Comparison of ENCODE assay signal across 32 mouse cellular contexts in genomic region chr4:140216096-140216495, GRCm38 (mm10). TPM values are rescaled to one million over a fixed set of nuclear protein-coding genes. Genes with fewer than 3 reads are reported as not detected.
DNase-seq lines count a peak whose midpoint lies in the region; ATAC-seq and TF ChIP-seq lines count a peak whose summit lies in the region.
"Had no signal": no experiment of that assay in that cellular context is flagged by ENCODE, and none has a peak within 500 bp of the region (broad histone marks: within the 10 kb centered on the region; RNA-seq: fewer than 3 reads in every experiment).

No protein-coding gene starts in this region.

- no peaks in the 10 kb centered on the region for H3K4me1 ChIP-seq in embryonic facial prominence, embryonic 13.5 days
- peaks cover 65% of the 10 kb centered on the region for H3K4me1 ChIP-seq in embryonic facial prominence, embryonic 10.5 days
- H3K4me1 ChIP-seq in testis, adult 2 months (ENCODE audit: control insufficient read depth, insufficient read depth, low read length) = peaks cover 18% of the 10 kb centered on the region

- H3K36me3 ChIP-seq in embryonic facial prominence, embryonic 13.5 days = no peaks in the 10 kb centered on the region
- H3K36me3 ChIP-seq in embryonic facial prominence, embryonic 10.5 days (replicated peaks) = no peaks in the 10 kb centered on the region
- no peaks in the 10 kb centered on the region for H3K36me3 ChIP-seq in testis, adult 2 months (ENCODE audit: control insufficient read depth, insufficient read depth, low read length)
- H3K36me3 ChIP-seq: heart, embryonic 13.5 days; limb, embryonic 13.5 days; lung, embryonic 15.5 days; midbrain, embryonic 13.5 days; neural tube, embryonic 15.5 days had no signal

- H3K4me3 ChIP-seq in embryonic facial prominence, embryonic 13.5 days = no peak overlapping the region
- H3K4me3 ChIP-seq in embryonic facial prominence, embryonic 10.5 days = no peak overlapping the region
- H3K4me3 ChIP-seq in layer of hippocampus, adult 2 months = no peak overlapping the region
- peak overlapping the region; percentile 64 for H3K4me3 ChIP-seq in testis, adult 2 months (ENCODE audit: control insufficient read depth, low read depth, low read length)
- H3K4me3 ChIP-seq: forebrain, embryonic 13.5 days; heart, embryonic 13.5 days; left cerebral cortex, adult 2 months; limb, embryonic 13.5 days; lung, embryonic 15.5 days; midbrain, embryonic 13.5 days; neural tube, embryonic 15.5 days had no signal

- DNase-seq in embryonic facial prominence, embryonic 10.5 days (ENCODE audit: low spot score) = no peak
- DNase-seq in layer of hippocampus, adult 2 months (ENCODE audit: low spot score in 2 of 2) = no peak
- DNase-seq in layer of hippocampus, adult 9-10 months (ENCODE audit: low spot score) = no peak
- no peak for DNase-seq in testis, postnatal 10 days (ENCODE audit: low spot score)
- DNase-seq in lung, postnatal 14 days = no peak
- DNase-seq: adrenal gland, postnatal 25 days; cerebellum, adult 11-12 months; cerebellum, adult 9-11 months; gastrocnemius, postnatal 10 days; heart, postnatal 10 days; kidney, adult 9 months; kidney, postnatal 36 days; layer of hippocampus, adult 9-11 months; lung, postnatal 36 days; retina, postnatal 1 day; right cerebral cortex, postnatal 14 days had no signal

- H3K27me3 ChIP-seq in embryonic facial prominence, embryonic 13.5 days = peaks cover 16% of the 10 kb centered on the region
- peaks cover 39% of the 10 kb centered on the region for H3K27me3 ChIP-seq in embryonic facial prominence, embryonic 10.5 days (replicated peaks; ENCODE audit: low read depth, poor library complexity, severe bottlenecking)
- H3K27me3 ChIP-seq in testis, adult 2 months (ENCODE audit: control insufficient read depth, insufficient read depth, low read length) = no peaks in the 10 kb centered on the region
- H3K27me3 ChIP-seq: forebrain, embryonic 13.5 days; lung, embryonic 15.5 days; neural tube, embryonic 15.5 days had no signal

- no peak for TF ChIP-seq POLR2A in testis, adult 2 months (IDR thresholded peaks at IDR 0.05; ENCODE audit: control insufficient read depth, low read depth, low read length)

- H3K27ac ChIP-seq in embryonic facial prominence, embryonic 13.5 days = no peak overlapping the region
- no peak overlapping the region for H3K27ac ChIP-seq in embryonic facial prominence, embryonic 10.5 days (replicated peaks)
- H3K27ac ChIP-seq in layer of hippocampus, adult 2 months = no peak overlapping the region
- H3K27ac ChIP-seq in testis, adult 2 months (ENCODE audit: control insufficient read depth, insufficient read depth, low read depth, low read length) = no peak overlapping the region
- H3K27ac ChIP-seq: forebrain, embryonic 13.5 days; heart, embryonic 13.5 days; left cerebral cortex, adult 2 months; limb, embryonic 13.5 days; lung, embryonic 15.5 days; midbrain, embryonic 13.5 days; neural tube, embryonic 15.5 days had no signal

- H3K9me3 ChIP-seq in embryonic facial prominence, embryonic 13.5 days = no peaks in the 10 kb centered on the region
- H3K9me3 ChIP-seq in embryonic facial prominence, embryonic 10.5 days = no peaks in the 10 kb centered on the region
- H3K9me3 ChIP-seq: forebrain, embryonic 13.5 days; heart, embryonic 13.5 days; limb, embryonic 13.5 days; lung, embryonic 15.5 days; midbrain, embryonic 13.5 days; neural tube, embryonic 15.5 days had no signal

- ATAC-seq in embryonic facial prominence, embryonic 13.5 days (ENCODE audit: insufficient number of reproducible peaks, insufficient read depth, low FRiP score, low TSS enrichment, low read depth) = 0 out of 2 replicates have a peak, but pooled peaks have one; percentile 4
- ATAC-seq: forebrain, embryonic 13.5 days; intestine, embryonic 16.5 days; midbrain, embryonic 13.5 days; Patski had no signal

- H3K9ac ChIP-seq in embryonic facial prominence, embryonic 13.5 days = no peak overlapping the region
- H3K9ac ChIP-seq: forebrain, embryonic 13.5 days; heart, embryonic 13.5 days; limb, embryonic 13.5 days; lung, embryonic 15.5 days; midbrain, embryonic 13.5 days; neural tube, embryonic 15.5 days had no signal

- H3K4me2 ChIP-seq in embryonic facial prominence, embryonic 13.5 days = no peak overlapping the region
- H3K4me2 ChIP-seq: forebrain, embryonic 13.5 days; heart, embryonic 13.5 days; limb, embryonic 13.5 days; liver, embryonic 11.5 days; lung, embryonic 15.5 days; midbrain, embryonic 13.5 days; neural tube, embryonic 15.5 days had no signal

- WGBS in embryonic facial prominence, embryonic 13.5 days = 89% methylated on average over 8 of the region's 8 CpGs
- WGBS in embryonic facial prominence, embryonic 10.5 days = 93% methylated on average over 8 of the region's 8 CpGs

- peak; percentile 36 for TF ChIP-seq CTCF in layer of hippocampus, adult 2 months (conservative IDR thresholded peaks at IDR 0.05)
- no peak for TF ChIP-seq CTCF in testis, adult 2 months (IDR thresholded peaks at IDR 0.05; ENCODE audit: control insufficient read depth, insufficient read depth, insufficient replicate concordance, low read depth, low read length)

RNA-seq across cellular contexts. Expression of gene Igsf21, which starts 30.5 kb away (rescaled TPM):
- polyA plus RNA-seq in embryonic facial prominence, embryonic 13.5 days (2015; fragmentation: Nextera tagmentation; extraction: Ambion mirVana) = 0.89 and 1.00 TPM in 2 replicates
- polyA plus RNA-seq in embryonic facial prominence, embryonic 10.5 days (2016; fragmentation: Nextera tagmentation; extraction: Ambion mirVana) = 2.0 and 2.2 TPM in 2 replicates
- total RNA-seq in layer of hippocampus, adult 2 months (2021) = 10 to 100 TPM; 39.1 to 41.4 TPM
- 0.41 and 0.61 TPM in 2 replicates for polyA plus RNA-seq in testis, adult 2 months (2012; rRNA removed)
- total RNA-seq: hematopoietic stem cell, adult 5-6 weeks; megakaryocyte, adult 5-6 weeks; MEL had no signal
- polyA plus RNA-seq: liver, embryonic 16.5 days; Patski had no signal
